Mouse (Mus musculus): ENCODE data around the gene Fmnl2.

DNA sequence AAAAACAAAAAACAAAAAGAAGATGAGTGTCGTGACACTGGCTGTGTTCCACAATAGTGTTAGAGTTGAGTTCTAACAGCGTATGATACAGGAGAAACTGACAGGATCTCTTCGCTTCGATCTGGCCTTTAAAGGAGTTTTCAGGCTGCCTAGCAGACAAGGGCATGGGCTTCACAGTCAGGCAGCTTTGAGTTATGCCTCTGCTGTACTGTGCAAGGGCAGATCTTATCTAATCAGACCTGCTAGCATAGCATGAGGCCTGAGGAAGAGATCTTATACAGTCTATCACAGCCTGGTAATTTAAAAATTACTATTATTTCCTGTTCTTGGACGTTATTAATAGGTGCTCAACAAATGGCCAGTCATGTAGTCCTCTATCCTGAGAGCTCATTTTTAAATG, 86.9 kb downstream of the Fmnl2 start:
- TF ChIP-seq TAL1 (IDR thresholded peaks at IDR 0.05; ENCODE audit: low read length) (no peak), GATA1 (IDR thresholded peaks at IDR 0.05; ENCODE audit: low read length) (no peak)
